Mouse (Mus musculus) CH12.LX (cell line): Measurements from ENCODE around the gene Bicdl2.

Experiments used
- CTCF ChIP-seq, 2 experiments: IDR thresholded peaks in 1 of 2; conservative IDR thresholded peaks in 1 of 2; 2 replicates each; pipeline ENCODE4 v1.5.1; 2011 to 2012; ENCODE audit warnings: low read depth in 2 of 2, low read length in 2 of 2, improper control_type of control experiment in 1 of 2, inconsistent platforms in 1 of 2, mild to moderate bottlenecking in 1 of 2, moderate library complexity in 1 of 2
- EP300 ChIP-seq: IDR thresholded peaks from 2 replicates; pipeline ENCODE4 v1.6.1; 2011; ENCODE audit warnings: low read length, improper control_type of control experiment
- KAT2A ChIP-seq: IDR thresholded peaks from 2 replicates; pipeline ENCODE4 v1.6.1; 2012; ENCODE audit warnings: low read length, improper control_type of control experiment, inconsistent platforms; ENCODE audit not compliant: insufficient replicate concordance
- MXI1 ChIP-seq: IDR thresholded peaks from 2 replicates; pipeline ENCODE4 v1.6.1; 2011; ENCODE audit warnings: mild to moderate bottlenecking, low read depth, low read length, improper control_type of control experiment
- NRF1 ChIP-seq: IDR thresholded peaks from 2 replicates; pipeline ENCODE4 v1.6.1; 2014; ENCODE audit warnings: low read depth, mild to moderate bottlenecking, inconsistent platforms, low read length, improper control_type of control experiment, moderate library complexity
- POLR2A ChIP-seq: IDR thresholded peaks from 2 replicates; pipeline ENCODE4 v1.6.1; 2011; ENCODE audit warnings: low read depth, mild to moderate bottlenecking, improper control_type of control experiment, low read length
- RAD21 ChIP-seq: IDR thresholded peaks from 2 replicates; pipeline ENCODE4 v1.6.1; 2011; ENCODE audit warnings: low read depth, mild to moderate bottlenecking, low read length, improper control_type of control experiment, moderate library complexity
- TBP ChIP-seq: conservative IDR thresholded peaks from 2 replicates; pipeline ENCODE4 v1.6.1; 2011; ENCODE audit warnings: low read depth, low read length, improper control_type of control experiment
- TCF12 ChIP-seq: IDR thresholded peaks from 2 replicates; pipeline ENCODE4 v1.6.1; 2014; ENCODE audit warnings: low read depth, mild to moderate bottlenecking, inconsistent platforms, low read length, improper control_type of control experiment
- USF2 ChIP-seq: conservative IDR thresholded peaks from 2 replicates; pipeline ENCODE4 v1.6.1; 2011; ENCODE audit warnings: low read depth, low read length, improper control_type of control experiment
- ZNF384 ChIP-seq: IDR thresholded peaks from 2 replicates; pipeline ENCODE4 v1.6.1; 2012; ENCODE audit warnings: low read depth, low read length, improper control_type of control experiment, inconsistent platforms

GRCm38 (mm10) chr17:23661526-23661925 is 1.2 kb downstream of the Bicdl2 start:
- TF ChIP-seq TCF12, result no peak
- TF ChIP-seq EP300, result no peak
- TF ChIP-seq USF2, result no peak
- TF ChIP-seq POLR2A, result no peak
- no peak for TF ChIP-seq ZNF384
- TF ChIP-seq CTCF (conservative IDR thresholded peaks at IDR 0.05 in 1 of 2, IDR thresholded peaks at IDR 0.05 in 1 of 2; ENCODE audit: low read depth in 2 of 2, low read length in 2 of 2), result peak; percentile 39 to 73
- no peak for TF ChIP-seq KAT2A
- no peak for TF ChIP-seq NRF1
- TF ChIP-seq MXI1, result no peak
- no peak for TF ChIP-seq TBP
- peak; percentile 20 for TF ChIP-seq RAD21
